8 mouse cellular contexts compared by ENCODE assay signal in genomic region chr5:100499243-100499642, GRCm38 (mm10). TPM values are rescaled to one million over a fixed set of nuclear protein-coding genes. Genes with fewer than 3 reads are reported as not detected.
DNase-seq lines count a peak whose midpoint lies in the region; ATAC-seq and TF ChIP-seq lines count a peak whose summit lies in the region.

No protein-coding gene starts in this region.

- no peak for DNase-seq in cerebellum, adult 2 months
- DNase-seq in cerebellum, postnatal 10 days, result no peak
- DNase-seq in retina, embryonic 14.5 days (ENCODE audit: low spot score), result peak; percentile 14
- no peak for DNase-seq in retina, postnatal 1 day
- no peak for DNase-seq in spleen, postnatal 14 days (ENCODE audit: low spot score in 2 of 2)
- no peak for DNase-seq in thymus, adult 2 months

- no peaks in the 10 kb centered on the region for H3K9me3 ChIP-seq in limb, embryonic 15.5 days

- H3K36me3 ChIP-seq in limb, embryonic 15.5 days, result no peaks in the 10 kb centered on the region
- H3K36me3 ChIP-seq in thymus, adult 2 months (ENCODE audit: control insufficient read depth, insufficient read depth, low read length), result no peaks in the 10 kb centered on the region

- H3K27ac ChIP-seq in cerebellum, adult 2 months (ENCODE audit: insufficient read depth, low read length), result no peak overlapping the region
- no peak overlapping the region for H3K27ac ChIP-seq in limb, embryonic 15.5 days
- no peak overlapping the region for H3K27ac ChIP-seq in thymus, adult 2 months (ENCODE audit: control insufficient read depth, insufficient read depth, low read length)

- no peak for TF ChIP-seq CTCF in cerebellum, adult 2 months (IDR thresholded peaks at IDR 0.05; ENCODE audit: borderline replicate concordance, insufficient read depth, low read depth, low read length)
- TF ChIP-seq CTCF in thymus, adult 2 months (IDR thresholded peaks at IDR 0.05; ENCODE audit: borderline replicate concordance, control insufficient read depth, extremely low read depth, insufficient read depth, low read length, poor library complexity), result no peak

- H3K27me3 ChIP-seq in cerebellum, adult 2 months (ENCODE audit: control insufficient read depth, insufficient read depth, low read length), result no peaks in the 10 kb centered on the region
- H3K27me3 ChIP-seq in limb, embryonic 15.5 days, result no peaks in the 10 kb centered on the region
- no peaks in the 10 kb centered on the region for H3K27me3 ChIP-seq in thymus, adult 2 months (ENCODE audit: control insufficient read depth, insufficient read depth, low read length)

- no peak for ATAC-seq in limb, embryonic 15.5 days (ENCODE audit: insufficient number of reproducible peaks, low FRiP score, low TSS enrichment, low read depth)
- ATAC-seq in inflammation-experienced regulatory T-cells, adult 6 months, result no peak

- H3K9ac ChIP-seq in limb, embryonic 15.5 days, result no peak overlapping the region; the same call in 1 of the 2 replicates

- no peak for TF ChIP-seq POLR2A in cerebellum, adult 2 months (IDR thresholded peaks at IDR 0.05; ENCODE audit: borderline replicate concordance, insufficient read depth, low read length)
- no peak for TF ChIP-seq POLR2A in thymus, adult 2 months (IDR thresholded peaks at IDR 0.05; ENCODE audit: control insufficient read depth, extremely low read depth, insufficient read depth, low read length, poor library complexity)

- no peaks in the 10 kb centered on the region for H3K4me1 ChIP-seq in cerebellum, adult 2 months (ENCODE audit: control insufficient read depth, insufficient read depth, low read length)
- H3K4me1 ChIP-seq in limb, embryonic 15.5 days, result peaks cover 25% of the 10 kb centered on the region
- peaks cover 6% of the 10 kb centered on the region for H3K4me1 ChIP-seq in thymus, adult 2 months (replicated peaks; ENCODE audit: control insufficient read depth, insufficient read depth, low read length)

- H3K4me2 ChIP-seq in limb, embryonic 15.5 days, result peak overlapping the region; percentile 95

- 13% methylated on average over 2 of the region's 2 CpGs for WGBS in cerebellum, adult 2 months
- 11% methylated on average over 2 of the region's 2 CpGs for WGBS in limb, embryonic 15.5 days
- 20% methylated on average over 2 of the region's 2 CpGs for WGBS in thymus, adult 2 months

- H3K4me3 ChIP-seq in cerebellum, adult 2 months (replicated peaks; ENCODE audit: insufficient read depth, low read depth, low read length), result peak overlapping the region; percentile 77
- peak overlapping the region; percentile 57 for H3K4me3 ChIP-seq in limb, embryonic 15.5 days
- no peak overlapping the region for H3K4me3 ChIP-seq in thymus, adult 2 months (ENCODE audit: control insufficient read depth, insufficient read depth, low read length)

RNA-seq across cellular contexts. Expression of gene Lin54, which starts 1.2 kb away (rescaled TPM):
- 6.1 and 7.7 TPM in 2 replicates for polyA plus RNA-seq in cerebellum, adult 2 months (2012; rRNA removed)
- polyA plus RNA-seq in limb, embryonic 15.5 days (2015; fragmentation: Nextera tagmentation; extraction: Ambion mirVana), result 9.2 and 10.6 TPM in 2 replicates
- 12.7 and 15.6 TPM in 2 replicates for polyA plus RNA-seq in thymus, adult 2 months (2012; rRNA removed)
- polyA plus RNA-seq in inflammation-experienced regulatory T-cells, adult 6 months (2017; shearing (Covaris generic)), result 10 to 100 TPM in 1 of 3 experiments, 1 to 10 TPM in 2; 8.2 to 10.3 (median 9.2) TPM

RNA-seq across cellular contexts. Expression of gene Cops4, which starts 18.9 kb away (rescaled TPM):
- 86.3 and 87.4 TPM in 2 replicates for polyA plus RNA-seq in cerebellum, adult 2 months (2012; rRNA removed)
- 182 and 195 TPM in 2 replicates for polyA plus RNA-seq in limb, embryonic 15.5 days (2015; fragmentation: Nextera tagmentation; extraction: Ambion mirVana)
- 24.8 and 26.7 TPM in 2 replicates for polyA plus RNA-seq in thymus, adult 2 months (2012; rRNA removed)
- polyA plus RNA-seq in inflammation-experienced regulatory T-cells, adult 6 months (2017; shearing (Covaris generic)), result 100 to 1,000 TPM in 2 of 3 experiments, 10 to 100 TPM in 1; 99.1 to 127 (median 102) TPM
